Mouse (Mus musculus): ENCODE measurements around the gene Pds5a. TPM values are rescaled to one million over a fixed set of nuclear protein-coding genes. Genes with fewer than 3 reads are reported as not detected.

Pds5a gene
- total RNA-seq, 2 experiments from 2014 or later = 82.4 to 82.9 TPM

GRCm38 (mm10) chr5:65590199-65590598, 107.9 kb downstream of the Pds5a start:
- intact Hi-C loops (cut with DNase I) = no loop called here
- DNase-seq (ENCODE audit: low spot score in 2 of 2) = no peak

DNA sequence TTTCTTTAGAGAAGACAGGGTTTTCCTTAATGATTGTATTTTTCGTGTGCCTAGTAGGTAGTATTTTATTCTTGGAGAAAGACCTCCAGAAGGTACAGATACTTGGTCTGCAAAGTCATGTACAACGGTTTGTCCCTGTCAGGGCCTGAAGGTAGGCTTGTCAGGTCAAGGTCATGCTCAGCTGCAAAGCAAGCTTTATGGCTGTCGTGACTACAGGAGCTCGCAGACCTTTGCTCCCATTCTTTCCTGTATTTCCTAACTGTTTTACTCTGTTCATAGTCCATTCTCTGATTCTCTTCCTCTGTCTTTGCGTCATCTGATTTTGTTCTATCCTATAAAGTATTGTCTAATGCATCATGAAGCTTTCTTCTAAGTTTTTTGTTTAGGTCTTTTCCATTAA, 111.8 kb downstream of the Pds5a start:
- intact Hi-C loops (cut with DNase I) = no loop called here
- DNase-seq (ENCODE audit: low spot score in 2 of 2) = no peak

DNA sequence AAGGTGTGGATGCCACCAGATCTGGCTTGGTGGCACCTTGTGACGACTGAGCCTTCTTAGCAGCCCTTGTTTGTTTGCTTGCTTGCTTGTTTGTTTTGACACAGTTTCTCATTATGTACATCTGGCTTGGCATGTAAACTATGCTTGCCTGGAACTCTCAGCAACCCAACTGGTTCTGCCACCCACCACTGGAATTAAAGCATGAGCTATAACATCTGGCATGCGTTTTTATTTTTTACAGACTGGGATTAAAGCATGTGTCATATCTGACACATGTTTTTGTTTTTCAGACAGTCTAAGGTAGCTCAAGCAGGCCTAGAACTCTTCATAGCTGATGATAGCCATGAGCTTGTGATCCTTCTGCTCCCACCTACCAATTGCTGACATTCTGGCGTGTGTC, 119.5 kb downstream of the Pds5a start:
- DNase-seq (ENCODE audit: low spot score in 2 of 2) = no peak
- intact Hi-C loops (cut with DNase I) = no loop called here

- DNase-seq (ENCODE audit: low spot score in 2 of 2) = no peak
- intact Hi-C loops (cut with DNase I) = no loop called here
These were observed 122.2 kb downstream of the Pds5a start for GRCm38 (mm10) chr5:65575896-65576295.

DNA sequence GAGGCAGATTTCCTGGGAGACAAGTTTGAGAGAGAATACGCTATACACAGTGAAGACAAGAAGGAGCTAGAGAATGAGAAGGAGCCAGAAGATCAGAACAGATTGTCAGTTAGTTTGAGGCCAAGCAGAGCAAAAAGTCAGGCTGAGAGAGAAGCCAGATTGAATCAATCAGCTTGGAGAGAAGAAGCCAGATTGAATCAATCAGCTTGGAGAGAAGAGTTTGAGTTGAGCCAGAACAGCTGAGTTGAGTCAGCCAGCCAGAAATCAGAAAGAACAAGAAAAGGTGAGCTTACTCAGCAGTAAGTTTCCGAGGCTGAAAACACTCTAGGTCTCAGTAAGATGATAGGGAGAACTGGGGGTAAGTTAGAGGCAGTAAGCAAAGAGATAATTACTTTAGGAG, 123.2 kb downstream of the Pds5a start:
- intact Hi-C loops (cut with DNase I) = no loop called here
- no peak for DNase-seq (ENCODE audit: low spot score in 2 of 2)

DNA sequence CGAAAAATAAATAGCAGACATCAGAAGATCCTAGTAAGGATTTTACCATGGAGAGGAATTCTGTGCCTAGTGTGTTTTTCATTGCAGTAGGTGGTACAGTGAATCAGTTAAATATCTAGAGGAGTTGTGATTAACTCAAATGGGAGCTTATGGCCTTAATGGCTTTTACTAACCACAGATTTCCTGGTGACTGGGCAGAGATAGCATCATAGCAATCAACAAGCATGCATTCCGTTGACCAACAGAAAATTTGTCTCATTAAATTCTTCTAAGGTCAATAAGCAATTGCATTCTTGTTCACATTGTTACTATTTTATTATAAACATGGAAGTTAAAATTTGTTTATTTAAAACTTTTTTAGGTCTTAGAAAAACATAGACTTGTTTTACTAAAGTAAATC, 132.6 kb downstream of the Pds5a start:
- intact Hi-C loops (cut with DNase I) = no loop called here
- no peak for DNase-seq (ENCODE audit: low spot score in 2 of 2)

DNA sequence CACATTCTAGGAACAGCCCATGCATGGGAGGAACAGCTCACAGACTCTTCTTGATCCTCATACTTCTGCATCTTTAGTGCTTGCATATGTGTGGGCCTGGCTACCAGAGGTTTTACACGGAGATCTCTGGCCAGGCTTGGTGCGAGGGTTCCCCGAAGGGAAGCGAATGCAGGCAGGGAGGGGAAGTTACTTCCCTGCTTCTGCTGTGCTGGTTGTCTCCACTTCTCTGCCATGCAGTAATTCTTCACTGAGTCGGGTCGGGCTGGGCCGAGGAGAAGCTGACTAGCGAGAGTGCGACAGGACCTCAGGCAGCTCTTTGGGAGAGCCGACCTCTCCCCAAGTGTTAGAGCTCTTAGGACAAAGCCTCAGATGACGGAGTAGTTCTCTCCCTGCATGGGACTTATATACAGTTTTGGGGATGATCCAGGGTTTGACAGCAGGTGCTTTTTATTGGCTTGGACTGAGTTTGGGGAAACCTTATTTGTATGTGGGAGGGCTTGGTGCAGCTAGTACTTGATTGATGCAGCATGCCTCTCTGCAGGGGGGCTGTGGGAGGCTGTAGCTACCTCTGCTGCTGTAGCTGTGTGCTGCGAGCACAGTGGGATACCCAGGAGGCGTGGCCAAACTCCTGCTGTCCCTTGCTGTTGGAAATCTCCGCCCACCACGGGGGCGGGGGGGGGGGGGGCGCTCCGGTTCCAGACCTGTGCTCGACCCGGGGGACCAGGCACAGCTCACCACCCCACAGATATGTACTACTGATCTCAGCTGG, 136.8 kb downstream of the Pds5a start:
- intact Hi-C loops (cut with DNase I) = no loop called here
- no peak for DNase-seq (ENCODE audit: low spot score in 2 of 2)

- DNase-seq (ENCODE audit: low spot score in 2 of 2) = no peak
- intact Hi-C loops (cut with DNase I) = no loop called here
These were observed 141.0 kb downstream of the Pds5a start for GRCm38 (mm10) chr5:65557109-65557508.

Other genes starting within 250 kb of the Pds5a start
- gene Gm43552, start 205.4 kb downstream of the Pds5a start, total RNA-seq (2021) = not detected
- 100 to 1,000 TPM; 152 to 164 TPM for gene Smim14, start 161.1 kb downstream of the Pds5a start, total RNA-seq (2021)
- 100 to 1,000 TPM; 125 to 129 TPM for gene Ube2k, start 161.0 kb downstream of the Pds5a start, total RNA-seq (2021)
- gene N4bp2, start 65.2 kb upstream of the Pds5a start, total RNA-seq (2021) = 10 to 100 TPM in 1 of 2 experiments, 1 to 10 TPM in 1; 8.3 to 10.5 TPM
- gene Rhoh, start 162.9 kb upstream of the Pds5a start, total RNA-seq (2021) = 1 to 10 TPM in 1 of 2 experiments, under 1 TPM in 1; 0.69 to 1.1 TPM
- gene Chrna9, start 236.6 kb upstream of the Pds5a start, total RNA-seq (2021) = not detected

Measured in left cerebral cortex, postnatal 25 days (tissue).